Mouse (Mus musculus) liver, postnatal 0 days (tissue): ENCODE data around the gene Pnkp.

Experiments used
- CTCF ChIP-seq: sonication (generic); IDR thresholded peaks from 2 replicates; pipeline ENCODE4 v1.5.1; 2016; ENCODE audit warnings: antibody characterized with exemption, low read depth
- EP300 ChIP-seq: IDR thresholded peaks from 2 replicates; pipeline ENCODE4 v1.6.1; 2016; ENCODE audit warnings: antibody characterized with exemption, low read depth, mild to moderate bottlenecking

- TF ChIP-seq CTCF (peak; percentile 48), EP300 (no peak)
Observed at GRCm38 (mm10) chr7:44818164-44818563, 38.8 kb upstream of the Pnkp start.
